Comparison of ENCODE assay signal across 7 mouse cellular contexts in the genomic region with DNA sequence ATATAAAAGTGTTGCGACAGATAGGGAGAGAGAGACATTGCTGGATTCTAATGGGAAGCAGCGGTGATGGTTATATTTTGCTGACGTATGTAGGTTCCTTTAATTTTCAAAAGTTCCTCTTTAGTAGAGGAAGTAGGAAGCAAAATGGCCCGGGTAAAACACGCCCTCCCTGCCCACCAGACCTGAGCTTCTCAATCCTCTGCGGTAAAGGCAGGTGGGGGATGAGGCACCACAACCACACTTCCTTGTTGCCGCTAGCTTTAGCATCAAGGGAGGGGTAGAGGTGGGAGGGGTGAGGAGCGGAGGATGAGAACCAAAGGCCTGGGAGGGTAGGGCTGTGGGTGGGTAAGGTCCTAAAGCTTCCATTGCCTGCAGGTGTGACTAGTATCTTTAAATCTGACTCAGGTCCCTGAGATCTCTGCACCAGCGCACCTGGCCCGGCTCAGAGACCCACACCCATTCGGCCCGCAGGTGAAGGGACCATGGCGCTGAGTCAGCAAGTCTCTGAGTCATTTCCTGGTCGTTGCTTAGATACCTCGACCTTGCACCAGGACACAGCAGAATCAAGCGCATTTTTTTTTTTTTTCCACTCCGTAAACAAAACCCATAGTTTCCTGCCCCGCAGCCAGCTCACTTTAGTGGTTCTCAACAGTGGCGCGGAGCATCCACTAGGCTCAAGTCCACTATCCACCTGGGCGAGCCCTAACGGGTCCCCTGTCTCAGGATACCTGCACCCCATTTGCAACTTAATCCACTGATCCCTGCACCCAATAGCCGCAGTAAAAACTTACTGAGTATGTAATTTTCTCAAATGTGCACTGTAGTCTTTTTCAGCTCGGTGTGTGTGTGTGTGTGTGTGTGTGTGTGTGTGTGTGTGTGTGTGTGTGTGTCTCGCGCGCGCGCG. TPM values are rescaled to one million over a fixed set of nuclear protein-coding genes. Genes with fewer than 3 reads are reported as not detected.
DNase-seq lines count a peak whose midpoint lies in the region; ATAC-seq and TF ChIP-seq lines count a peak whose summit lies in the region.

No protein-coding gene starts in this region.

- no peaks in the 10 kb centered on the region for H3K27me3 ChIP-seq in E14TG2a.4 (ENCODE audit: insufficient read depth, low read length)
- no peaks in the 10 kb centered on the region for H3K27me3 ChIP-seq in heart, embryonic 14.5 days (ENCODE audit: control insufficient read depth, insufficient read depth, low read length)
- H3K27me3 ChIP-seq in megakaryocyte, embryonic 14.5 days (replicated peaks), result no peaks in the 10 kb centered on the region

- ATAC-seq in heart, embryonic 14.5 days (ENCODE audit: insufficient number of reproducible peaks, insufficient read depth, low FRiP score, low read depth), result no peak
- no peak for ATAC-seq in frontal cortex, adult (ENCODE audit: low TSS enrichment)

- TF ChIP-seq CTCF in E14TG2a.4 (conservative IDR thresholded peaks at IDR 0.05; ENCODE audit: low read length), result no peak

- no peak overlapping the region for H3K9ac ChIP-seq in heart, embryonic 14.5 days (ENCODE audit: low read length)

- DNase-seq in T-cell, adult 2 months (ENCODE audit: low spot score), result peak; percentile 91
- DNase-seq in kidney, postnatal 4 days, result peak; percentile 51 to 73
- DNase-seq in thymus, postnatal 25 days, result peak; percentile 91

- 34% methylated on average over 30 of the region's 30 CpGs for WGBS in heart, embryonic 14.5 days

- H3K4me2 ChIP-seq in heart, embryonic 14.5 days (ENCODE audit: low read length), result peak overlapping the region; percentile 44

- no peak overlapping the region for H3K27ac ChIP-seq in heart, embryonic 14.5 days (replicated peaks in 1 of 2; ENCODE audit: control insufficient read depth in 1 of 2, insufficient read depth in 1 of 2, low read depth in 2 of 2, low read length in 2 of 2)

- H3K36me3 ChIP-seq in E14TG2a.4 (ENCODE audit: insufficient read depth, low read length), result no peaks in the 10 kb centered on the region
- H3K36me3 ChIP-seq in heart, embryonic 14.5 days (ENCODE audit: control insufficient read depth, insufficient read depth, low read length), result no peaks in the 10 kb centered on the region
- no peaks in the 10 kb centered on the region for H3K36me3 ChIP-seq in megakaryocyte, embryonic 14.5 days (replicated peaks; ENCODE audit: low read length)

- peak overlapping the region; percentile 58 for H3K4me3 ChIP-seq in E14TG2a.4 (replicated peaks; ENCODE audit: low read length)
- no peak overlapping the region for H3K4me3 ChIP-seq in heart, embryonic 14.5 days (ENCODE audit: control insufficient read depth in 1 of 2, insufficient read depth in 1 of 2, low read depth in 1 of 2, low read length in 2 of 2)
- peak overlapping the region; percentile 85 for H3K4me3 ChIP-seq in megakaryocyte, embryonic 14.5 days (replicated peaks)

- H3K4me1 ChIP-seq in E14TG2a.4 (replicated peaks; ENCODE audit: low read depth, low read length), result peaks cover 12% of the 10 kb centered on the region
- H3K4me1 ChIP-seq in heart, embryonic 14.5 days (ENCODE audit: control insufficient read depth in 2 of 2, insufficient read depth in 2 of 2, low read length in 2 of 2), result no peaks in the 10 kb centered on the region; a peak in 1 of 4 replicates
- peaks cover 16% of the 10 kb centered on the region for H3K4me1 ChIP-seq in megakaryocyte, embryonic 14.5 days

- H3K9me3 ChIP-seq in E14TG2a.4 (ENCODE audit: low read length), result no peaks in the 10 kb centered on the region
- H3K9me3 ChIP-seq in heart, embryonic 14.5 days (ENCODE audit: control insufficient read depth, low read length), result no peaks in the 10 kb centered on the region
- no peaks in the 10 kb centered on the region for H3K9me3 ChIP-seq in megakaryocyte, embryonic 14.5 days

RNA-seq across cellular contexts. Expression of a gene that starts 14.1 kb away (rescaled TPM):
- polyA plus RNA-seq in heart, embryonic 14.5 days (2014; fragmentation: Nextera tagmentation; extraction: Ambion mirVana), result 880 and 961 TPM in 2 replicates
- 4.3 and 39.4 TPM in 2 replicates for polyA plus RNA-seq in megakaryocyte, embryonic 14.5 days (2012; ENCODE audit: insufficient read depth, low replicate concordance)

RNA-seq across cellular contexts. Expression of a gene that starts 37.7 kb away (rescaled TPM):
- not detected in 2 replicates for polyA plus RNA-seq in heart, embryonic 14.5 days (2014; fragmentation: Nextera tagmentation; extraction: Ambion mirVana)
- polyA plus RNA-seq in megakaryocyte, embryonic 14.5 days (2012; ENCODE audit: insufficient read depth, low replicate concordance), result not detected in 2 replicates

RNA-seq across cellular contexts. Expression of a gene that starts 48.7 kb away (rescaled TPM):
- 211 and 238 TPM in 2 replicates for polyA plus RNA-seq in heart, embryonic 14.5 days (2014; fragmentation: Nextera tagmentation; extraction: Ambion mirVana)
- polyA plus RNA-seq in megakaryocyte, embryonic 14.5 days (2012; ENCODE audit: insufficient read depth, low replicate concordance), result 22.4 and 116 TPM in 2 replicates

Comparison
In these comparisons a context has a peak if more than half of its experiments do, and no peak if none do; other contexts are left out.
1. H3K4me3 ChIP-seq: peak in E14TG2a.4 (single experiment) and megakaryocyte, embryonic 14.5 days (single experiment); none in heart, embryonic 14.5 days (0 of 2).
2. RNA of a gene that starts 14.1 kb away (polyA plus RNA-seq): 880 to 961 TPM in heart, embryonic 14.5 days; 4.3 to 39.4 TPM in megakaryocyte, embryonic 14.5 days; every median in the first group is over 10 times any median in the second.
3. Peak in every context shown above with its lines, with median percentiles within 50 percentile points of each other: DNase-seq.